Mouse (Mus musculus) G1E (cell line): ENCODE measurements around the gene Srrm3.

ENCODE experiments used
- CTCF ChIP-seq: IDR thresholded peaks from 2 replicates; pipeline ENCODE4 v1.5.1; 2012; ENCODE audit warnings: low read depth, low read length, inconsistent platforms, mixed read lengths
- TAL1 ChIP-seq: conservative IDR thresholded peaks from 2 replicates; pipeline ENCODE4 v1.6.1; 2012; ENCODE audit warnings: low read depth, low read length, inconsistent platforms, mixed read lengths

GRCm38 (mm10) chr5:135870505-135870904 is 63.8 kb downstream of the Srrm3 start:
- no peak for TF ChIP-seq CTCF
- no peak for TF ChIP-seq TAL1
